Mouse (Mus musculus) embryonic fibroblast, embryonic 13.5 days (primary cell): ENCODE results near the gene Eapp. TPM values are rescaled to one million over a fixed set of nuclear protein-coding genes. Genes with fewer than 3 reads are reported as not detected.
"Not testable (repeated sequence)": the region's sequence is repeated elsewhere in the genome, so short reads cannot be mapped to it uniquely, and the experiment has no call there.

Experiments
- H3K27ac ChIP-seq: 2 replicates; pipeline ENCODE4 v1.5.1; 2012; ENCODE audit warnings: low read length, control low read depth, inconsistent platforms; ENCODE audit not compliant: insufficient read depth
- H3K4me1 ChIP-seq: 2 replicates; pipeline ENCODE4 v1.6.1; 2011; ENCODE audit warnings: low read length; ENCODE audit not compliant: control insufficient read depth, insufficient read depth
- H3K4me3 ChIP-seq: 2 replicates; pipeline ENCODE4 v1.5.1; 2011; ENCODE audit warnings: mild to moderate bottlenecking, control low read depth, low read length; ENCODE audit not compliant: insufficient read depth
- CTCF ChIP-seq: IDR thresholded peaks from 2 replicates; pipeline ENCODE4 v1.5.1; 2011; ENCODE audit warnings: mild to moderate bottlenecking, control low read depth, low read length, moderate library complexity, borderline replicate concordance; ENCODE audit not compliant: insufficient read depth
- POLR2A ChIP-seq: IDR thresholded peaks from 2 replicates; pipeline ENCODE4 v1.6.1; 2011; ENCODE audit warnings: low read depth, mild to moderate bottlenecking, control low read depth, low read length, moderate library complexity
- polyA plus RNA-seq: library from polyadenylated mRNA; stranded (reverse); fragments of >200 nt; gene quantifications from 2 replicates; pipeline ENCODE4 v1.2.4, GENCODE M21; 2011; ENCODE audit warnings: low read depth; ENCODE audit not compliant: missing spikeins, insufficient read length

Eapp gene
- 43.6 and 53.1 TPM in 2 replicates for polyA plus RNA-seq

- TF ChIP-seq CTCF (no peak), POLR2A (peak; percentile 83)
- Histone ChIP-seq H3K4me1 (peaks cover 2% of the 10 kb centered on the region), H3K27ac (peak within 1 kb of the TSS; percentile 92), H3K4me3 (peak within 1 kb of the TSS; percentile 84)
These were observed at the start of gene Eapp for GRCm38 (mm10) chr12:54695511-54696241. Gene Eapp, minus strand, starts transcription at chr12:54695897.

- H3K27ac ChIP-seq, H3K4me1 ChIP-seq, H3K4me3 ChIP-seq: not testable (repeated sequence)
These were observed 43.1 kb upstream of the Eapp start for GRCm38 (mm10) chr12:54738661-54739243.

- not testable (repeated sequence) for H3K4me3 ChIP-seq, H3K27ac ChIP-seq, H3K4me1 ChIP-seq
These were observed 42.4 kb upstream of the Eapp start for GRCm38 (mm10) chr12:54737891-54738660.

- peak; percentile 63 for TF ChIP-seq POLR2A
- H3K4me1 ChIP-seq, H3K27ac ChIP-seq, H3K4me3 ChIP-seq: not testable (repeated sequence)
These were observed 38.8 kb upstream of the Eapp start for GRCm38 (mm10) chr12:54734307-54735131.

GRCm38 (mm10) chr12:54729140-54730059 is 33.7 kb upstream of the Eapp start:
- not testable (repeated sequence) for H3K27ac ChIP-seq

GRCm38 (mm10) chr12:54718871-54719786 is 23.4 kb upstream of the Eapp start:
- H3K4me1 ChIP-seq, H3K27ac ChIP-seq, H3K4me3 ChIP-seq: not testable (repeated sequence)

More at GRCm38 (mm10) chr12:54729140-54730059, 33.7 kb upstream of the Eapp start:
- not testable (repeated sequence) for H3K4me3 ChIP-seq, H3K4me1 ChIP-seq

- H3K4me3 ChIP-seq, H3K27ac ChIP-seq, H3K4me1 ChIP-seq: not testable (repeated sequence)
These were observed 21.8 kb upstream of the Eapp start for GRCm38 (mm10) chr12:54717516-54717915.

GRCm38 (mm10) chr12:54713822-54714626 is 18.3 kb upstream of the Eapp start:
- H3K27ac ChIP-seq, H3K4me3 ChIP-seq, H3K4me1 ChIP-seq: not testable (repeated sequence)
